Mouse (Mus musculus): Measurements from ENCODE around the gene Nkx2-3.

- no peak for TF ChIP-seq CTCF (IDR thresholded peaks at IDR 0.05; ENCODE audit: control insufficient read depth, insufficient read depth, insufficient replicate concordance, low read depth, low read length)
- TF ChIP-seq POLR2A (IDR thresholded peaks at IDR 0.05; ENCODE audit: control insufficient read depth, low read depth, low read length) = no peak
Observed at GRCm38 (mm10) chr19:43611110-43611509, 1.0 kb upstream of the Nkx2-3 start.
